Mouse (Mus musculus): ENCODE results near the gene Gucy1b1. TPM values are rescaled to one million over a fixed set of nuclear protein-coding genes. Genes with fewer than 3 reads are reported as not detected.

Gucy1b1 gene
- total and polyA plus RNA-seq, 2 experiments from 2014 or later, result 15.6 to 24.3 TPM

DNA sequence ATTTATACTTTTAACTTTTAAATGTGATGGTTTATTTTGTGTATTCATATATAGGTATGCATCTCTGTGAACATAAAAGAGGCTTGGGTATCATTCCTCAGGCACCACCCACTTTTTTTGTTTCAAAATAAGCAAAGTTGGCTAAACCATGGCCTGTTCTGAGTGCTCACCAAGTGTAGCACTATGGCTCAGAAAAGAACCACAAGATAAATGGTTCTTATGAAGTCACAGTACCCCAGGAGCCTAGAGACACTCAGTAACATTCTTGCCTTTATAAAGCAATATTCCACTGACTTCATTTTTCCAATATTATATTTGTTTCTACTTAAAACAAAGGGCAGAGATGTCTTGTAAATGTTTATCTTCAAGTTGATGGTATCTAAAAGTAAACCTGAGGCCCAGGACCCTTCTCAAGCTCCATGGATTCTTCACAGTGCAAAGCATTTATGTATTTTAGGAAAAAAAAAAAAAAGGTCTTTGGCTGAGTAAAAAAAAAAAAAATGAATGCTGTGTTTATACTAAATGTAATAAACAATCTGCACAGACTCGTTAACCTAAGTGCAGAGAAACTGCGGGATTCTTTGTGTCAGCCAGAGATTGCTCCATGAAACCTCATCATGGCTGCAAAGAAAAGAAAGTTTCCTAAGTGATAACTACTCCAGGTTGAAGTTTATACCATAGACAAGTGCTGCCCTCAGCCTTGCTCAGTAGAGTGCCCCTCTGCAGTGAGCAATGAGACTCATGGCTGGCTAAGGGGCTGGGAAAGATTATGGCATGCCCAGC is 38.0 kb downstream of the Gucy1b1 start:
- no peaks in the 10 kb centered on the region for H3K4me1 ChIP-seq (ENCODE audit: control insufficient read depth, insufficient read depth)
- H3K4me2 ChIP-seq (ENCODE audit: low read depth, low read length), result no peak overlapping the region
- TF ChIP-seq EP300 (IDR thresholded peaks at IDR 0.05; ENCODE audit: low read depth) (no peak), CTCF (IDR thresholded peaks at IDR 0.05; ENCODE audit: low read depth) (no peak)
- 76% methylated on average over 2 of the region's 2 CpGs for WGBS
- H3K36me3 ChIP-seq (replicated peaks; ENCODE audit: control insufficient read depth, insufficient read depth, low read length), result peaks cover 19% of the 10 kb centered on the region; the same call in 1 of the 2 replicates
- no peaks in the 10 kb centered on the region for H3K27me3 ChIP-seq (ENCODE audit: control insufficient read depth, insufficient read depth, low read length)
- no peak overlapping the region for H3K9ac ChIP-seq (replicated peaks; ENCODE audit: low read depth, low read length)
- H3K27ac ChIP-seq (ENCODE audit: low read depth), result no peak overlapping the region
- no peaks in the 10 kb centered on the region for H3K9me3 ChIP-seq (replicated peaks; ENCODE audit: control insufficient read depth, low read length)
- ATAC-seq (ENCODE audit: insufficient read depth, low read depth) (no peak), DNase-seq (ENCODE audit: low spot score) (no peak)
- no peak overlapping the region for H3K4me3 ChIP-seq (ENCODE audit: low read depth, low read length)

DNA sequence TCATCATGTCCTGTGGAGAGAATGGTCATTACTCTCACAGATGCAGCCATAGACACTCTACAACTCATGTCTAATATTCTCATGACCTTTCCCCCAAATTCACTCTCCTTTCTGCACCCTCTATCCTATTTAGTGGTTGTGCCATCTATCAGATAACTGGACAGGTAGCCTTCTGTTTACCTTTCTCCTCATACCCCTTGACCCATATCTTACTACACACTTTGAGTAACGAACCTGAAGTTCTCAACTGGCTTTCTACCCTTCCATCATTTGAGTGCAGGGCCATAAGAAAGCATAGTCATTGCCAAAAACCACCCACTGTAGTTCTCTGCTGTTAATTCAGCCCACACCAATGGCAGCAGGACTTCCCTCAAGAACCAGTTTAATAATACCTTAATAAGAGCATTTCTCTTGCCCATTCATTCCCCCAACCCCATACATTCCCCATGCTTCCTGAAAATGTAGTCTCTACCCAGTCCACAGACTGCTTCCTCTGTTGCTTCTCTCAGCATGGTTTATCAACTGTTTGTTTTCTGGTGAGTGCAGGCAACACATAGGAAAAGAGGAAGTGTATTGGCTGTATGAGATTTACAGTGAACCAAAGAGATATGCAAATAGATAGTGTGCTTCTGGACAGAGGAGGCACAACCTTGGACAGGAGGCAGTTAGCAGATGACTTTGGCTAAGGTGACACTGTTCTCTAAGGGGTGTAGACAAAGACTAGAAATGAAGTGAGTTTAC is 44.3 kb downstream of the Gucy1b1 start:
- Histone ChIP-seq H3K27ac (ENCODE audit: low read depth) (no peak overlapping the region), H3K9ac (replicated peaks; ENCODE audit: low read depth, low read length) (no peak overlapping the region), H3K27me3 (ENCODE audit: control insufficient read depth, insufficient read depth, low read length) (no peaks in the 10 kb centered on the region), H3K4me3 (ENCODE audit: low read depth, low read length) (no peak overlapping the region), H3K36me3 (replicated peaks; ENCODE audit: control insufficient read depth, insufficient read depth, low read length) (0 out of 2 replicates have a peak, but pooled peaks cover 3% of the 10 kb centered on the region), H3K4me1 (ENCODE audit: control insufficient read depth, insufficient read depth) (no peaks in the 10 kb centered on the region), H3K9me3 (replicated peaks; ENCODE audit: control insufficient read depth, low read length) (no peaks in the 10 kb centered on the region), H3K4me2 (ENCODE audit: low read depth, low read length) (no peak overlapping the region)
- no peak for DNase-seq (ENCODE audit: low spot score)
- WGBS, result 39% methylated on average over 1 of the region's 1 CpGs
- TF ChIP-seq CTCF (IDR thresholded peaks at IDR 0.05; ENCODE audit: low read depth) (no peak), EP300 (IDR thresholded peaks at IDR 0.05; ENCODE audit: low read depth) (no peak)
- ATAC-seq (ENCODE audit: insufficient read depth, low read depth), result no peak; the same call in 1 of the 2 replicates

DNA sequence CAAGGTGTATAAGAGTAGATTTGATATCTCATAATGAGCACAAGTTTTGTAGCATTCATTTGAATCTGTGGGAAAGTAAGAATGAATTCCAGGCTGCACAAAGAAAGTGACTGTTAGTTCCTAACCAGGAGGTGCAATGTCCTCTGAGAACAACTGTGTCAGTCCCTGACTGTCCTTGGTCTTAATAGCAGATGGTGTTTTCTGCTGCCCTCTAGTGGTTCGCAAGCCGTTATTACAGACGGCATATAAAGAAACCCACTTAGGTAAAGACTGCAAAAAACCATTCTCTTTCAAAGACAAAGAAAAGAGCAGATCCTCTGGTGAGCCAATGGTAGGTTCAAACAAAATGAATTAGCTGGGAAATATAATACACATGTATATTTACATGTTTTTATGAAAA is 45.3 kb downstream of the Gucy1b1 start:
- Histone ChIP-seq H3K9me3 (replicated peaks; ENCODE audit: control insufficient read depth, low read length) (no peaks in the 10 kb centered on the region), H3K4me2 (ENCODE audit: low read depth, low read length) (no peak overlapping the region), H3K4me3 (ENCODE audit: low read depth, low read length) (no peak overlapping the region), H3K4me1 (ENCODE audit: control insufficient read depth, insufficient read depth) (no peaks in the 10 kb centered on the region), H3K27ac (ENCODE audit: low read depth) (no peak overlapping the region), H3K36me3 (replicated peaks; ENCODE audit: control insufficient read depth, insufficient read depth, low read length) (no peaks in the 10 kb centered on the region), H3K9ac (replicated peaks; ENCODE audit: low read depth, low read length) (no peak overlapping the region), H3K27me3 (ENCODE audit: control insufficient read depth, insufficient read depth, low read length) (no peaks in the 10 kb centered on the region)
- peak; percentile 62 for ATAC-seq (ENCODE audit: insufficient read depth, low read depth)
- WGBS, result 1% methylated on average over 3 of the region's 3 CpGs
- DNase-seq (ENCODE audit: low spot score), result peak; percentile 80
- TF ChIP-seq CTCF (IDR thresholded peaks at IDR 0.05; ENCODE audit: low read depth) (peak; percentile 90), EP300 (IDR thresholded peaks at IDR 0.05; ENCODE audit: low read depth) (no peak)

DNA sequence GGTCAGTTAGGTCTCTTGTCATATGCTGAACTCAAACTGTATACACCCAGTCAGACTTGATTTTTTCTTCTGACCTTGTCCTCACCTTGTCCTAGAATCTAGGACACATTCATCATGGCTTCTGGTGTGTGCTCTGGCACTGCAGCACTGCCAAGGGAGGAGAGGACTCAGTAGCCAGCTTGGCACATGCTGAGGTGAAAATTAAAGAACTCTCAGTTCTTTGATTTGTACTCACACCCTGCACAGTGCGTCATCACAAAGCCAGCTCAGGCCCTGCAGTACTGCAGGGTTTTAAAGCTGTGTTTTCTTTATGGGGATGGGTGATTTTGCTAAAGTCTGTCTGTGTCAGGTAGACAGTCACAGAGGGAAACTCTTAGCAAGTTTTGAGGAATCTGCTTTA is 47.2 kb downstream of the Gucy1b1 start:
- WGBS, result 60% methylated on average over 1 of the region's 1 CpGs
- Histone ChIP-seq H3K4me3 (ENCODE audit: low read depth, low read length) (no peak overlapping the region), H3K27me3 (ENCODE audit: control insufficient read depth, insufficient read depth, low read length) (no peaks in the 10 kb centered on the region), H3K9ac (replicated peaks; ENCODE audit: low read depth, low read length) (no peak overlapping the region), H3K9me3 (replicated peaks; ENCODE audit: control insufficient read depth, low read length) (no peaks in the 10 kb centered on the region), H3K27ac (ENCODE audit: low read depth) (no peak overlapping the region), H3K4me2 (ENCODE audit: low read depth, low read length) (no peak overlapping the region), H3K36me3 (replicated peaks; ENCODE audit: control insufficient read depth, insufficient read depth, low read length) (no peaks in the 10 kb centered on the region), H3K4me1 (ENCODE audit: control insufficient read depth, insufficient read depth) (no peaks in the 10 kb centered on the region)
- DNase-seq (ENCODE audit: low spot score), result no peak
- ATAC-seq (ENCODE audit: insufficient read depth, low read depth), result no peak
- TF ChIP-seq CTCF (IDR thresholded peaks at IDR 0.05; ENCODE audit: low read depth) (no peak), EP300 (IDR thresholded peaks at IDR 0.05; ENCODE audit: low read depth) (no peak)

DNA sequence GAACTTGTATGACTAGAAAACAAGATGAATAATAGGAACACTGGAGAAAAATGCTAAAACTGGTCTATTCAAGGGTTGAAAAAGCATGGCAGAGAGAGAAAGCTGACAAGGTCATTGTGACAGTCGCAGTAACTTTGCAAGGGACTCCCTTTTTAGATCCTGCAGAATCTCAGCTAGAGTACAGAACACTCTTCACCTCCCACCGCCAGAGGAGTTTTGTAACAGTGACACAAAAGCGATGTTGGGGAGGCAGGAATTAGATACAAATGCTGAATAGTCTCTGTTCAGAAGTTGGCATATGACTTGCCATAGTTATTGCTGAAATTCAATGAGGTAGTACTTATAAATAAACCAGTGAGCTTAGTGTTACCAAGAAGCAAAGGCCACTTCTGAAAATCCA is 51.4 kb downstream of the Gucy1b1 start:
- Histone ChIP-seq H3K27me3 (ENCODE audit: control insufficient read depth, insufficient read depth, low read length) (no peaks in the 10 kb centered on the region), H3K4me2 (ENCODE audit: low read depth, low read length) (no peak overlapping the region), H3K9me3 (replicated peaks; ENCODE audit: control insufficient read depth, low read length) (no peaks in the 10 kb centered on the region), H3K4me1 (ENCODE audit: control insufficient read depth, insufficient read depth) (no peaks in the 10 kb centered on the region), H3K9ac (replicated peaks; ENCODE audit: low read depth, low read length) (no peak overlapping the region), H3K27ac (ENCODE audit: low read depth) (no peak overlapping the region), H3K4me3 (ENCODE audit: low read depth, low read length) (no peak overlapping the region), H3K36me3 (replicated peaks; ENCODE audit: control insufficient read depth, insufficient read depth, low read length) (no peaks in the 10 kb centered on the region)
- TF ChIP-seq CTCF (IDR thresholded peaks at IDR 0.05; ENCODE audit: low read depth) (no peak), EP300 (IDR thresholded peaks at IDR 0.05; ENCODE audit: low read depth) (no peak)
- DNase-seq (ENCODE audit: low spot score) (no peak), ATAC-seq (ENCODE audit: insufficient read depth, low read depth) (no peak)
- WGBS, result 38% methylated on average over 3 of the region's 3 CpGs

Measured in heart, postnatal 0 days (tissue).